Mouse (Mus musculus) forebrain, embryonic 14.5 days (tissue): ENCODE measurements around the gene Hba-x. TPM values are rescaled to one million over a fixed set of nuclear protein-coding genes. Genes with fewer than 3 reads are reported as not detected.
A peak's percentile ranks its signal among the peaks of the same experiment; 100 is the strongest.
"Not testable (repeated sequence)": the region's sequence is repeated elsewhere in the genome, so short reads cannot be mapped to it uniquely, and the experiment has no call there.

ENCODE experiments used
- ATAC-seq: fragments of 200-750 bp; cut with Nextera tagmentation; 2 replicates; pipeline ENCODE4 v1.8.0; 2017; ENCODE audit warnings: mild to moderate bottlenecking, moderate library complexity
- DNase-seq: peaks from one replicate; pipeline ENCODE4 v3.0.0-alpha.2; 2015; ENCODE audit warnings: low spot score
- H3K27ac ChIP-seq: fragments of 300-500 bp; sonication (generic); 2 replicates; pipeline ENCODE4 v1.5.1; 2014; ENCODE audit warnings: low read depth, mild to moderate bottlenecking, control low read depth, low read length, moderate library complexity
- H3K27me3 ChIP-seq: fragments of 300-500 bp; sonication (generic); replicated peaks from 2 replicates; pipeline ENCODE4 v1.6.1; 2014; ENCODE audit warnings: low read length, control low read depth, mixed read lengths; ENCODE audit not compliant: control insufficient read depth, insufficient read depth
- H3K36me3 ChIP-seq: fragments of 300-500 bp; sonication (generic); 2 replicates; pipeline ENCODE4 v1.6.1; 2014; ENCODE audit warnings: low read length, control low read depth; ENCODE audit not compliant: control insufficient read depth, insufficient read depth
- H3K4me1 ChIP-seq: fragments of 300-500 bp; sonication (generic); 2 replicates; pipeline ENCODE4 v1.6.1; 2014; ENCODE audit warnings: antibody characterized with exemption, low read length, control low read depth; ENCODE audit not compliant: control insufficient read depth, insufficient read depth
- H3K4me2 ChIP-seq: fragments of 300-500 bp; sonication (generic); 2 replicates; pipeline ENCODE4 v1.6.1; 2014; ENCODE audit warnings: mild to moderate bottlenecking, control low read depth, low read length
- H3K4me3 ChIP-seq: fragments of 300-500 bp; sonication (generic); 2 replicates; pipeline ENCODE4 v1.5.1; 2014; ENCODE audit warnings: low read depth, low read length, control low read depth
- H3K9ac ChIP-seq: fragments of 300-500 bp; sonication (generic); 2 replicates; pipeline ENCODE4 v1.6.1; 2014; ENCODE audit warnings: mild to moderate bottlenecking, low read length, control low read depth, moderate library complexity
- H3K9me3 ChIP-seq: fragments of 300-500 bp; sonication (generic); replicated peaks from 2 replicates; pipeline ENCODE4 v1.6.1; 2016; ENCODE audit warnings: low read length, control low read depth, mixed read lengths; ENCODE audit not compliant: control insufficient read depth
- WGBS: fragments of 180-500 bp; shearing (Covaris S2); extraction: QIAGEN DNeasy Blood & Tissue Kit; methylation state at CpG from one replicate; pipeline ENCODE4 v1.1.7; 2014; 5-methylcytosine and 5-hydroxymethylcytosine counted together
- polyA plus RNA-seq: library from polyadenylated mRNA; unstranded; fragments of >200 nt; fragmentation: Nextera tagmentation; extraction: Ambion mirVana; gene quantifications from 2 replicates; pipeline ENCODE4 v1.2.1, GENCODE M21; 2014

Hba-x gene
- polyA plus RNA-seq, 1 experiment from 2014 or later: 82.9 TPM

- not testable (repeated sequence) for H3K36me3 ChIP-seq, H3K27ac ChIP-seq, H3K4me3 ChIP-seq, H3K9me3 ChIP-seq, H3K27me3 ChIP-seq, H3K4me1 ChIP-seq
- H3K4me2 ChIP-seq: peak within 1 kb of the TSS; percentile 47
- DNase-seq: peak; percentile 71
- peak; percentile 81 for ATAC-seq
- peak within 1 kb of the TSS; percentile 51; the same call in 1 of the 2 replicates for H3K9ac ChIP-seq
- WGBS: 21% methylated on average over 30 of the region's 33 CpGs
These were observed 10.7 kb downstream of the Hba-x start, which contains the start of gene Hbq1b for GRCm38 (mm10) chr11:32286695-32287492. TSS of gene Hbq1b (plus strand) at chr11:32286965.

- WGBS: 71% methylated on average over 9 of the region's 9 CpGs
- Histone ChIP-seq H3K27me3 (no peaks in the 10 kb centered on the region), H3K9ac (no peak overlapping the region), H3K4me3 (no peak overlapping the region), H3K4me2 (no peak overlapping the region), H3K27ac (no peak overlapping the region), H3K9me3 (no peaks in the 10 kb centered on the region), H3K36me3 (no peaks in the 10 kb centered on the region), H3K4me1 (no peaks in the 10 kb centered on the region)
- ATAC-seq: no peak
- DNase-seq: no peak
These were observed 11.3 kb downstream of the Hba-x start for GRCm38 (mm10) chr11:32287493-32287825.

- not testable (repeated sequence) for DNase-seq, H3K4me3 ChIP-seq, H3K9me3 ChIP-seq, H3K4me2 ChIP-seq, H3K27me3 ChIP-seq, H3K9ac ChIP-seq, H3K4me1 ChIP-seq, ATAC-seq, H3K27ac ChIP-seq, H3K36me3 ChIP-seq
- WGBS: 88% methylated on average over 4 of the region's 4 CpGs
These were observed 16.6 kb downstream of the Hba-x start for GRCm38 (mm10) chr11:32292819-32293218.

GRCm38 (mm10) chr11:32293479-32293878 lies 17.3 kb downstream of the Hba-x start:
- not testable (repeated sequence) for ATAC-seq, DNase-seq, H3K27me3 ChIP-seq, H3K4me1 ChIP-seq, H3K9me3 ChIP-seq, H3K27ac ChIP-seq, H3K36me3 ChIP-seq, H3K9ac ChIP-seq, H3K4me3 ChIP-seq, H3K4me2 ChIP-seq
- 74% methylated on average over 3 of the region's 3 CpGs for WGBS

- not testable (repeated sequence) for H3K9ac ChIP-seq, H3K4me1 ChIP-seq, DNase-seq, H3K27me3 ChIP-seq, H3K4me2 ChIP-seq, H3K9me3 ChIP-seq, H3K27ac ChIP-seq, ATAC-seq, H3K4me3 ChIP-seq, H3K36me3 ChIP-seq
- no CpG with 5 or more reads among the region's 4 CpGs for WGBS
These were observed 20.0 kb downstream of the Hba-x start, which contains the start of gene Hba-a2 for GRCm38 (mm10) chr11:32296203-32296602. TSS of gene Hba-a2 (plus strand) at chr11:32296489.

- not testable (repeated sequence) for DNase-seq, H3K4me3 ChIP-seq, H3K4me2 ChIP-seq, H3K4me1 ChIP-seq, H3K9me3 ChIP-seq, H3K27me3 ChIP-seq, H3K9ac ChIP-seq, ATAC-seq, H3K27ac ChIP-seq, H3K36me3 ChIP-seq
- 60% methylated on average over 2 of the region's 2 CpGs for WGBS
These were observed 21.2 kb downstream of the Hba-x start for GRCm38 (mm10) chr11:32297417-32297816.

- Histone ChIP-seq H3K27me3 (no peaks in the 10 kb centered on the region), H3K4me1 (no peaks in the 10 kb centered on the region), H3K27ac (no peak overlapping the region), H3K4me2 (no peak overlapping the region), H3K9ac (no peak overlapping the region), H3K9me3 (no peaks in the 10 kb centered on the region), H3K4me3 (no peak overlapping the region), H3K36me3 (no peaks in the 10 kb centered on the region)
- DNase-seq (no peak), ATAC-seq (no peak)
- 85% methylated on average over 1 of the region's 1 CpGs for WGBS
These were observed 21.8 kb downstream of the Hba-x start for GRCm38 (mm10) chr11:32297866-32298531.

GRCm38 (mm10) chr11:32298532-32298918 lies 22.3 kb downstream of the Hba-x start:
- no peaks in the 10 kb centered on the region; the same call in 1 of the 2 replicates for H3K4me1 ChIP-seq
- DNase-seq (no peak), ATAC-seq (no peak)
- no peak overlapping the region for H3K9ac ChIP-seq
- no peak overlapping the region for H3K4me3 ChIP-seq
- H3K36me3 ChIP-seq: no peaks in the 10 kb centered on the region
- H3K27me3 ChIP-seq: no peaks in the 10 kb centered on the region
- no peaks in the 10 kb centered on the region for H3K9me3 ChIP-seq
- H3K4me2 ChIP-seq: no peak overlapping the region
- H3K27ac ChIP-seq: no peak overlapping the region
- WGBS: 97% methylated on average over 2 of the region's 2 CpGs

GRCm38 (mm10) chr11:32299865-32300264 lies 23.7 kb downstream of the Hba-x start, which contains the start of gene Hbq1a:
TSS of gene Hbq1a (plus strand) at chr11:32300069.
- peak; percentile 70 for ATAC-seq
- WGBS: 8% methylated on average over 16 of the region's 16 CpGs

More at GRCm38 (mm10) chr11:32299865-32300264, 23.7 kb downstream of the Hba-x start, which contains the start of gene Hbq1a:
- H3K27ac ChIP-seq, H3K9ac ChIP-seq, H3K9me3 ChIP-seq, H3K27me3 ChIP-seq, H3K36me3 ChIP-seq, H3K4me1 ChIP-seq, H3K4me3 ChIP-seq: not testable (repeated sequence)
- peak; percentile 59 for DNase-seq
- peak within 1 kb of the TSS; percentile 39; the same call in 1 of the 2 replicates for H3K4me2 ChIP-seq
